Mouse (Mus musculus) lung, postnatal 0 days (tissue): ENCODE results near the gene Pnmal1.

Source experiments
- CTCF ChIP-seq: IDR thresholded peaks from 2 replicates; pipeline ENCODE4 v1.5.1; 2016; ENCODE audit warnings: antibody characterized with exemption, mild to moderate bottlenecking
- EP300 ChIP-seq: IDR thresholded peaks from 2 replicates; pipeline ENCODE4 v1.6.1; 2016; ENCODE audit warnings: antibody characterized with exemption, mild to moderate bottlenecking, control low read depth

DNA sequence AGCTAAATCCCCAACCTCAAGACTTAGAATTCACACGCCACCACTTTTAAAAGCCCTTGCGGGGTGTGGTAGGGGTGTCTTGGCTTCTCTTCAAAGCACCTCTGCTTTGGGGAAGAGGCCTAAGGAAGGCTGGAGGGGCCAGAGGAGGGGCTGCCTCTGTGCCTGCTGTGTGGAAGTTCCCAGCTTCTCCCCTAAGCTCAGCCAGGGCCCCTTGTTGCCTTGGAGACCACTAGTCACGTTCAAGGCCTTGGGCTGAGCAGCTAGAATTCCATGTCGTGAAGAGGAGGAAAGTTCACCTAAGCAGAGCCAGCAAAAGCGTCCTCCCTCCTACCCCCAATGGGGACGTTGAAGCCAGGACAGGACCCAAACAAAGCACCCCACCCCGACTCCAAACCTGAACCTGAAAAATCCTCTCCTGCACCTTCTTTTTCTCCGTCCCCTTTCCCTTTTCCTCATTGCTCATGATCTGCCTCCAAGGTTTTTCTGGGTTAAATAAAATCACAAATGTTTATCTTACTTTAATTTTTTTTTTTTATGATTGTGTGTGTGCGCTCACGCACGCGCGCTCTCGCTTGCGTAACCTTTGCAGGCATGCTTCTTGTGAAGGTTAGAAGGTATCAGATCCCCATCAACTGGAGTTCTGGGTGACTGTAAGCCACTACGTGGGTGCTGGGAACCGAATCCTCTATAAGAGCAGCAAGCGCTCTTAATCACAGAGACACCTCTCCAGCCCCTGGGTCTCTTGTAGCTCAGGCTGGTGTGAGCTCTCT is 32.4 kb downstream of the Pnmal1 start:
- TF ChIP-seq CTCF (no peak), EP300 (no peak)
